Mouse (Mus musculus): Measurements from ENCODE around the gene Ppp1r12a.

DNA sequence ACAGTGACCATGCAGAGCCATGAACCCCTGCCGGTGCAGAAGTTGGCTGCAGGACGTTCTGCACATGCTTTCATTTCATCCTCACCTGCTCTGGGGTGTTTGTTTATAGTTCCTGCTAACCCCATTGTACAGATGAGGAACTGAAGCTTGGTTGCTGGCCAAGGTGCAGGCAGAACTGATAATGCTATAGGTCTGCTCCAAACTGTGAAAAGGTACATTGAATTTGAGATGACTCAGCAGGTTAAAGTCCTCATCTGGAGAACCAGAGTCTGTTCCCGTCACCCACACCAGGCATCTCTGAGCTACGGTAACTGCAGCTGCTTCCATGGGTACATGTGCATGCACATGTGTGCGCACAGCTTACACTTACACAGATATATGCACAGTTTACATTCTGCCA is 62.4 kb downstream of the Ppp1r12a start:
- TF ChIP-seq GATA1 (IDR thresholded peaks at IDR 0.05; ENCODE audit: low read length), result no peak
- TF ChIP-seq TAL1 (IDR thresholded peaks at IDR 0.05; ENCODE audit: low read length), result no peak

Data from erythroblast, embryonic 14.5 days (primary cell).